Mouse (Mus musculus): ENCODE measurements around the gene Tiam1. TPM values are rescaled to one million over a fixed set of nuclear protein-coding genes. Genes with fewer than 3 reads are reported as not detected.
A peak's percentile ranks its signal among the peaks of the same experiment; 100 is the strongest.

Gene Tiam1
- polyA plus RNA-seq, 1 experiment from 2014 or later, result 30.8 TPM

DNA sequence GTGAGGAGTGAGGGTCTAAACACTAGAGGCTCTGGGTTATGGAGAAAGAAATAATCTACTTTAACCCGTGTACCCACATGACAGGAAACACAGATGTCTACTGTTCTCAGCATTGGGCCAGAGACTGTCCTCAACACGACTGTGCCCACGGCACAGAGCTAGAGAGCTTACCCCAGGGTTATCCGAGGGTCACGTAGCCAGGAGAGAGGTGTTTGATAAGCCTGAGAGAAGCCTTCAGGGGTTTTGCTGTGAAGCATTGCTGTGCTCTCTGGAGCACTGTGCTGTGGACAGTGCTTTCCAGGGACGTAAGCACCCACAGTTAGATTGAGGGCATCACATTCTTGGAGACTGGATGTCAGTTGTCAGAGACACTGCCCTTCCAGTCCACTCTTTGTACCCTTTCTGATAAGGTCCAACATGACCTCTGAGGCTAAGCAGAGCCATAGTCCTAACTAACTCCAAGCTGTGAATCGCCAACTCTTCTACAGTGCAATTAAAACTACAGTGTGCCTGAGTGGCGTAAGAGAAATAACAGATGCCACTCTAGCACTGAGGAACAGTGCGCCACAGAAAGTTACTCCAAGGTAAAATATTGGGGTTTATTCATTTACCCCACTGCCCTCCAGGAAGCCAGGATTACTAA lies 353.7 kb downstream of the Tiam1 start:
- H3K4me3 ChIP-seq, result no peak overlapping the region
- no peak overlapping the region for H3K4me2 ChIP-seq
- no peaks in the 10 kb centered on the region for H3K27me3 ChIP-seq (replicated peaks)
- no peak overlapping the region for H3K27ac ChIP-seq
- WGBS, result 89% methylated on average over 9 of the region's 9 CpGs
- ATAC-seq (replicated peaks), result no peak
- H3K9ac ChIP-seq, result no peak overlapping the region
- no peaks in the 10 kb centered on the region for H3K9me3 ChIP-seq
- H3K36me3 ChIP-seq (replicated peaks), result peaks cover 20% of the 10 kb centered on the region; the same call in 1 of the 2 replicates
- H3K4me1 ChIP-seq, result no peaks in the 10 kb centered on the region; the same call in 1 of the 2 replicates

DNA sequence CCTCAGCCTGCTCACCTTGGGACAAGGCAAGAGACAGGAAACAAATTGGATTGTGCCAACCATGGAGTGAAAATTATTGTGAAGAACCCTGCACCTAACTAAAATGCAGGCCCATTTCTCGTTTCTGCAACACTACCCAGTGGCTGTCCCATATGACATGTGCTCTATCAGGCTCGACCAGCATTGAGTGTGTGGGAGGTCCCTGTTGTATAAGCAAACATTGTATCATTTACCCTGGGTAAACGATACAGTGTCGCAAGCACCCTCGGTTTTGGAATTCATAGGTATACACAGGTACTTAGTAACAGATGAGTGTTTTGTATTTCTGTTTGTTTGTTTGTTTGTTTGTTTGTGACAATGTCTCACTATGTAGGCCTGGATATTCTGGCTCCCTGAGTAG lies 357.8 kb downstream of the Tiam1 start:
- no peak overlapping the region for H3K4me2 ChIP-seq
- 86% methylated on average over 5 of the region's 5 CpGs for whole genome bisulfite sequencing
- no peak for ATAC-seq (replicated peaks)
- no peak overlapping the region for H3K9ac ChIP-seq
- peaks cover 4% of the 10 kb centered on the region; the same call in 1 of the 2 replicates for H3K36me3 ChIP-seq (replicated peaks)
- no peaks in the 10 kb centered on the region for H3K27me3 ChIP-seq (replicated peaks)
- no peaks in the 10 kb centered on the region; the same call in 1 of the 2 replicates for H3K4me1 ChIP-seq
- H3K9me3 ChIP-seq, result no peaks in the 10 kb centered on the region
- no peak overlapping the region for H3K4me3 ChIP-seq
- no peak overlapping the region for H3K27ac ChIP-seq

DNA sequence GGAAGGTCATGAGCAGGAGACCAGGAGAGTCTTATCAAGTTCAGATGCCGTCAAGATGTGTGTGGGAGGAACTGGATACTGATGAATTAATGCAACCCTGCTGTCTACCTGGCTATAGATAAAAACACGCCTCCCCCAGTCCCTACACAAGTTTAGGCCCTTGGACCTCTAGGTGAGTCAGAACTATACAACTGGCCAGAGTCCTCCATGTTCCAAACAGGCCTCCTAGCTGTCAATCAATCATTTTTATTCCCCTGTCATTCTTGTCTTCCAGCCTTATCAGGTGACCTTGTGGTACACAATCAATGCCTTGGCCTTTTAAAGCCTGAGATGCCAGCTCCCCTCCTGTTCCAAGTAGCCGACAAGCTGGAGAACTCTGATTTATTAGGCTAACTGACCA lies 363.9 kb downstream of the Tiam1 start:
- Histone ChIP-seq H3K4me2 (no peak overlapping the region), H3K27me3 (replicated peaks) (peaks cover 3% of the 10 kb centered on the region; the same call in 1 of the 2 replicates), H3K4me1 (no peaks in the 10 kb centered on the region; the same call in 1 of the 2 replicates), H3K9me3 (no peaks in the 10 kb centered on the region), H3K4me3 (no peak overlapping the region), H3K9ac (no peak overlapping the region), H3K27ac (no peak overlapping the region), H3K36me3 (replicated peaks) (no peaks in the 10 kb centered on the region; the same call in 1 of the 2 replicates)
- 80% methylated on average over 3 of the region's 3 CpGs for WGBS
- ATAC-seq (replicated peaks), result no peak

DNA sequence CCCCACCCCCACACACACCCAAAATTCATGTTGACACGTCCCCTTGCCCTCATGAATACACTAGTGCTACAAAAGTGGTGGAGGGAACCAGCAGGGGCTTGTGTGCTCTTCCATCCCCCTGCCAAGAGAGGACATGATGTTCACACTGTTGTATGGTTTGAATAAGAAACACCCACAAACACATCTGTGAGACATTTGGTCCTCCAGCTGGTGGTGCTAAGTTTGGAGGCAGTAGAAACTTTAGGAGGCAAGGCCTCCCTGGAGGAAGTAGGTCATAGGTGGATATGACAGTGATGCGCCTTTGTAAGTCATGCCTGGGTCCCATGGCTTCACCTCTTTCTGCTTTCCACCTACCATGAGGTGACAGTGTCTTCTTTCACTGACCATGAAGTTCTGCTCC lies 366.1 kb downstream of the Tiam1 start:
- H3K27ac ChIP-seq, result no peak overlapping the region
- peaks cover 3% of the 10 kb centered on the region; the same call in 1 of the 2 replicates for H3K27me3 ChIP-seq (replicated peaks)
- H3K9ac ChIP-seq, result no peak overlapping the region
- peaks cover 12% of the 10 kb centered on the region for H3K4me1 ChIP-seq
- H3K36me3 ChIP-seq (replicated peaks), result no peaks in the 10 kb centered on the region
- no peak overlapping the region for H3K4me2 ChIP-seq
- no peak for ATAC-seq (replicated peaks)
- 83% methylated on average over 2 of the region's 2 CpGs for WGBS
- H3K4me3 ChIP-seq, result no peak overlapping the region
- H3K9me3 ChIP-seq, result no peaks in the 10 kb centered on the region

DNA sequence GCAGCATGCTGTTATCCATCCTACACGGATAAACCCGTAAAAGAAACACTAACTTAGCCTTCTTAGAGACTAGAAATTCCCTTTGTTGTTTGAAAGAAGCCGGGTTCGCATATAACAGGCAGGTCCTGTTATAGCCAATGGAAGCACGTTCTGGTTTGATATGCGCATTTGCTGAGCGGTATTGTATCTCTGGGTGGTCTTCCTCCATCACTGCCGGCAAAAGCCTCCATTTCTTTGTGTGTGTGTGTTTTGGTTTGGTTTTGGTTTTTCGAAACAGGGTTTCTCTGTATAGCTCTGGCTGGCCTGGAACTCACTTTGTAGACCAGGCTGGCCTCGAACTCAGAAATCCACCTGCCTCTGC lies 369.0 kb downstream of the Tiam1 start:
- peak overlapping the region; percentile 39 for H3K4me3 ChIP-seq
- H3K27me3 ChIP-seq (replicated peaks), result peaks cover 3% of the 10 kb centered on the region; the same call in 1 of the 2 replicates
- no peak overlapping the region for H3K27ac ChIP-seq
- no peak; the same call in 1 of the 2 replicates for ATAC-seq (replicated peaks)
- H3K4me1 ChIP-seq, result peaks cover 12% of the 10 kb centered on the region
- WGBS, result 25% methylated on average over 10 of the region's 10 CpGs
- peaks cover 5% of the 10 kb centered on the region for H3K9me3 ChIP-seq
- H3K4me2 ChIP-seq, result peak overlapping the region; percentile 79
- no peak overlapping the region for H3K9ac ChIP-seq
- no peaks in the 10 kb centered on the region for H3K36me3 ChIP-seq (replicated peaks)

DNA sequence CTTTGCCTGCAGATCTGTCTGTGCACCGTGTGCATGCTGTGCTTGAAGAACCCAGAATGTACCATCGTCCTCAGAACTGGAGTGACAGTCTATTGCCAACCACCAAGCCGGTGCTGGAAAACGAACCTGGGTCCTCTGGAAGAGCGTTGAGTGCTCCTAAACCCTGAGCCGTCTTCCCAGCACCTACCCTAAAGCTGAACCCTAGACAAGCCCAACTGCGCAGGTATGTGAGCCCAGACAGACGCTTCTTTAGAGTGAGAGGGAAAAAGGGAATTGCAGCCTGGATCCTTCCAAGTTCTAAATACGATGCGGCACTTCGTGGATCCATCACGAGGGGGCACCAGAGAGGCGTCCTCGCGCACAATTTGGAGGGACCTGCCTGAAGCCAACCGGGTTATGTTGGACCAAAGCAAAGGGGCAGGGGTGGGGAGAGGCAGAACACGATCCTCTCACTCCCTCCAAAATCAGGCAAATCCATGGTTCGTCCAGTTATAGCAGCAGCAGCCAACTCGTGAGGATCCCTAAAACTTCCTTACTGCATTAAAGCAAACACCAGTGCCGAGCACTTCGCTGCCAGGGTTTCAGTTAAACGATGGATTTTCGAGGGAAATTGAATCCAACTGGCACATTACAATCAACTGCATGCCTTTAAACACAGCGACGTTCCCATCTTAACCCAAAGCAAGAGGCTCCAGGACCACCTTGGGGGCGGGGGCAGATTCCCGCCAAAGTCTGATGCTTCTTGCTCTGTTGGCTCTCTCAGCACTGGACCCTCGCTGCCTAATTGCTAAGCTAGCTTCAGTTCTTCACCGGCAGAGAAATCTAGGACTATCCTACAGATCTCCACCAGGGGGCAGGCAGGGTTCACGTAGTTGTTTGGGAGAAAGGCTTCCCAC lies 369.7 kb downstream of the Tiam1 start:
- peak; percentile 86 for ATAC-seq (replicated peaks)
- H3K9me3 ChIP-seq, result peaks cover 7% of the 10 kb centered on the region
- H3K4me3 ChIP-seq, result peak overlapping the region; percentile 39
- peak overlapping the region; percentile 42 for H3K9ac ChIP-seq
- H3K27ac ChIP-seq, result no peak overlapping the region
- no peaks in the 10 kb centered on the region for H3K36me3 ChIP-seq (replicated peaks)
- 11% methylated on average over 30 of the region's 30 CpGs for WGBS
- peak overlapping the region; percentile 79 for H3K4me2 ChIP-seq
- H3K4me1 ChIP-seq, result peaks cover 12% of the 10 kb centered on the region
- peaks cover 3% of the 10 kb centered on the region; the same call in 1 of the 2 replicates for H3K27me3 ChIP-seq (replicated peaks)

DNA sequence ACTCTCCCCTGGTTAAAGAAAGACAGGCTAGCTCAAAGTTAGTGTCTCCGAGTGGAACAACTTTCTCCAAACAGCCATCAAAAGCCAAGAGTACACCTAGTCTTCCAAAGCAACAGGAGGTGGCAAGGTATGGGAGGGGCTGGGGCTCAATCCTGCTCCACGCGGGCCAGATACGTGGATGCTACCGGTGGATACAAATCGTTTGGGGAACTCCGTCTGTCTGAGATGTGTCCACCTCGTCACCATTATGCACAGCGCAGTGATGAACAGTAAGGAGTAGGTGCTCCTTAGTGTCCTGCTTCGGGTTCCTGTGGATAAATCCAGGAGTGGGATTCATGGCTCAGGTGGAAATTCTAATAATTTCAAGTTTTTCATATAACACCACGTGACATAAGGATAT lies 377.6 kb downstream of the Tiam1 start:
- 88% methylated on average over 11 of the region's 11 CpGs for WGBS
- peak; percentile 50; the same call in 1 of the 2 replicates for ATAC-seq (replicated peaks)

DNA sequence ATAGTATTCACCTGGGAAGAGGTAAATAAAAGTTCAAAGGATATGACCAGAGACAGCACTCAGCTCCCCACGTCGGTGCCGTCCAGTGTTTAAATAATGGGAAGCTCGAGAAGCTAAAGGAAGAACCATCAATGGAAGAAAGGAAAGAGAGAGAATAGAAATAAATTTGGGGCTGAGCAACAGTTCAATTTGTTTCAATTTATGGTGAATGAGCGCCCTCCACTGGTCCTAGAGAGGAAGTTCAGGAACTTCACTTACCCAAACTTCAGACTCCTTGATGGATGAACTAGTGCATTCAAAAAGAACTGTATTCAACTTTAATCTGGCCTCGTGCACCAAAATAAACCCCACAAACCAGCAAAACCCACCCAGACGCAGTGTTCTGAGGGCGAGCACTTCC lies 378.1 kb downstream of the Tiam1 start:
- 5% methylated on average over 8 of the region's 8 CpGs for WGBS
- Histone ChIP-seq H3K9ac (no peak overlapping the region), H3K27me3 (replicated peaks) (no peaks in the 10 kb centered on the region; the same call in 1 of the 2 replicates), H3K4me1 (no peaks in the 10 kb centered on the region), H3K27ac (no peak overlapping the region), H3K4me2 (no peak overlapping the region), H3K4me3 (no peak overlapping the region), H3K36me3 (replicated peaks) (no peaks in the 10 kb centered on the region), H3K9me3 (peaks cover 7% of the 10 kb centered on the region)
- ATAC-seq (replicated peaks), result 0 out of 2 replicates have a peak, but pooled peaks have one; percentile 16

More for the DNA sequence above, 377.6 kb downstream of the Tiam1 start:
- Histone ChIP-seq H3K9me3 (peaks cover 7% of the 10 kb centered on the region), H3K4me3 (no peak overlapping the region), H3K27me3 (replicated peaks) (no peaks in the 10 kb centered on the region; the same call in 1 of the 2 replicates), H3K4me2 (no peak overlapping the region), H3K4me1 (no peaks in the 10 kb centered on the region), H3K9ac (no peak overlapping the region), H3K36me3 (replicated peaks) (no peaks in the 10 kb centered on the region), H3K27ac (no peak overlapping the region)

DNA sequence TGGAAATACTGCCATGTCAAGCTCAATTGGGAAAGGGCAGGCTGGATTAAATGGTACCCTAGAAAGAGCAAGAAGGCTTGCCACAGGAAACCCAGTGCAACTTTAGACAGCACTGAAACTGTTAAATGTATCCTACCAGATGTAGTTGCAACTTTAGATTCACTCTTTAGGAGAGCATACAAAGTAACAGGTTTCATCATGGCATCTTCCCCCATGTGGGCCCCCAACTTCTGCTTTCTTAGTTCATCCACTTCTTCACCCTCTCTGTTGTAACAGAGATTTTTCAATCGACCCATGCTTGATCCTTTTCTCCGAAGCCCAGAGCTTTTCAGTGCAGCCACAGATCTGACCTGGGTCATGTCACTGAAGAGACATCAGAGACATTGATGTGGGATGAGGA lies 379.8 kb downstream of the Tiam1 start:
- Histone ChIP-seq H3K4me2 (no peak overlapping the region), H3K36me3 (replicated peaks) (no peaks in the 10 kb centered on the region), H3K4me3 (no peak overlapping the region), H3K4me1 (no peaks in the 10 kb centered on the region), H3K27me3 (replicated peaks) (no peaks in the 10 kb centered on the region; the same call in 1 of the 2 replicates), H3K9ac (no peak overlapping the region), H3K27ac (no peak overlapping the region), H3K9me3 (no peaks in the 10 kb centered on the region)
- 76% methylated on average over 2 of the region's 2 CpGs for WGBS
- ATAC-seq (replicated peaks), result no peak

DNA sequence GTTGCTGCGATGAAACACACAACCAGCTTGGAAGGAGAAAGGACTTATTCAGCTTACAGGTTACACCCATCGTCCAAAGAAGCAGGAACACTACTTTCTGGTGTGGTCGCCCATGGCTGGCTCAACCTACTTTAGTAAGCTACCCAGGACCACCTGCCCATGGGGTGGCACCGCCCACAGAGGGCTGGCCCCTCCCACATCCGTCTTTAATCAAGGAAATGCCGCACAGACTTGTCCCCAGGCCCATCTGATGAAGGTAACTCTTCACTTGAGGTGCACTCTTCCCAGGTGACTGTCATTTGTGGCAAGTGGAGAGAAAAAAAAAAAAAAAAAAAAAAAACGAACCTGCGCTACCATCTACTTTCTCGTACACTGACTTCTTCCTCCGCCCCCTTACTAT lies 381.0 kb downstream of the Tiam1 start:
- Histone ChIP-seq H3K27ac (no peak overlapping the region), H3K36me3 (replicated peaks) (no peaks in the 10 kb centered on the region), H3K9me3 (no peaks in the 10 kb centered on the region), H3K9ac (no peak overlapping the region), H3K4me2 (no peak overlapping the region), H3K27me3 (replicated peaks) (no peaks in the 10 kb centered on the region; the same call in 1 of the 2 replicates), H3K4me3 (no peak overlapping the region), H3K4me1 (no peaks in the 10 kb centered on the region)
- WGBS, result 84% methylated on average over 10 of the region's 10 CpGs
- no peak for ATAC-seq (replicated peaks)

DNA sequence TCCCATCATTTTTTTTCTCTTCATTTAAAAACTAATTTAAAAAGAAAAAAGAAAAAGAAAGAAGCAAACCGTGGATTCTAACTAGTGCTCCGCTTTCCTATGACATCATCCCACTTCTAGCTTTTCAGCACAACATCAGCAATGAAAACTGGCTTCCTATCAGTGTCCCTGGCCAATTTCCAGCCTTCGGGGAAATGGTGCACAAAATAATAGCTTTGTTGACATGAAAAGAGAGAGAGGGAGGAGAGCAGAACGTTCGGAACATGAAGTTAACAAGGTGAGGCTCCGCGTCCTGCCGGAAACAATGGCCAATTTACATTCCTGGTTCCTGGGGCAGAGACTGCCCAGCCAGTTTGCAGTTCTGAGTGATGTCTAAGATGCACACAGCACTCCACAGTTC lies 381.5 kb downstream of the Tiam1 start:
- Histone ChIP-seq H3K4me1 (no peaks in the 10 kb centered on the region), H3K9ac (no peak overlapping the region), H3K9me3 (no peaks in the 10 kb centered on the region), H3K36me3 (replicated peaks) (no peaks in the 10 kb centered on the region), H3K4me2 (no peak overlapping the region), H3K27ac (no peak overlapping the region), H3K27me3 (replicated peaks) (no peaks in the 10 kb centered on the region; the same call in 1 of the 2 replicates), H3K4me3 (no peak overlapping the region)
- no peak for ATAC-seq (replicated peaks)
- 54% methylated on average over 8 of the region's 8 CpGs for whole genome bisulfite sequencing

DNA sequence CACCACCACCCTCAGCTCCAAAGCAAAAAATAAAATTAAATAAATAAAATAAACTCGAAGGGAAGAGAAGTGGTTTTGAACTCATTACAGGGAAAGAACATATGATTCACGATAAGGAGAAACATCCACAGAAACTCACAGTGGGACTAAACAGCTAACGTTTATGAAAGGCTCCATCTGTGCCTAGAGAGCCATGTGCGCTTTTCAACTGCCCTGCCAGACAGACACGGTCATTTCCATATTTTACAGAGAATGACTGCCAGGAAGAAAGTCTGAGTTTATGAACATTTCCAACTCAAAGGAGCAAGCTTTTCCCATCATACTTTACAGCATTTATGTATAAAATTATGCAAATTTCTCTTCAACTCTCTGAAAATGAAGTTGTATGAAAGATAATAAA lies 386.2 kb downstream of the Tiam1 start:
- H3K4me1 ChIP-seq, result no peaks in the 10 kb centered on the region
- no peak overlapping the region for H3K4me2 ChIP-seq
- no peak overlapping the region for H3K27ac ChIP-seq
- H3K9ac ChIP-seq, result no peak overlapping the region
- H3K9me3 ChIP-seq, result no peaks in the 10 kb centered on the region
- ATAC-seq (replicated peaks), result peak; percentile 54
- no peak overlapping the region for H3K4me3 ChIP-seq
- no peaks in the 10 kb centered on the region for H3K27me3 ChIP-seq (replicated peaks)
- 28% methylated on average over 5 of the region's 5 CpGs for WGBS
- no peaks in the 10 kb centered on the region for H3K36me3 ChIP-seq (replicated peaks)
